Mouse (Mus musculus) hematopoietic stem cell, adult 5-6 weeks (primary cell): ENCODE data around the gene Eif4ebp2. TPM values are rescaled to one million over a fixed set of nuclear protein-coding genes. Genes with fewer than 3 reads are reported as not detected.

Experiments
- ATAC-seq, 2 experiments: fragments of 125-278 bp in 1 of 2; replicated peaks in 1 of 2; 2 replicates each; pipeline ENCODE4 v1.8.0; 2016 to 2017; ENCODE audit warnings: inconsistent platforms in 2 of 2, mild to moderate bottlenecking in 2 of 2, moderate number of reproducible peaks in 2 of 2, low read depth in 1 of 2, moderate TSS enrichment in 1 of 2; ENCODE audit not compliant: low FRiP score in 2 of 2, poor library complexity in 2 of 2, severe bottlenecking in 2 of 2, insufficient read depth in 1 of 2, low TSS enrichment in 1 of 2
- total RNA-seq: library from RNA; stranded (forward); fragments of 172-1452, 232-1000 nt; gene quantifications from 2 replicates; pipeline ENCODE4 v1.2.3, GENCODE M21; 2017

Gene Eif4ebp2
- total RNA-seq = 12.8 and 17.4 TPM in 2 replicates

DNA sequence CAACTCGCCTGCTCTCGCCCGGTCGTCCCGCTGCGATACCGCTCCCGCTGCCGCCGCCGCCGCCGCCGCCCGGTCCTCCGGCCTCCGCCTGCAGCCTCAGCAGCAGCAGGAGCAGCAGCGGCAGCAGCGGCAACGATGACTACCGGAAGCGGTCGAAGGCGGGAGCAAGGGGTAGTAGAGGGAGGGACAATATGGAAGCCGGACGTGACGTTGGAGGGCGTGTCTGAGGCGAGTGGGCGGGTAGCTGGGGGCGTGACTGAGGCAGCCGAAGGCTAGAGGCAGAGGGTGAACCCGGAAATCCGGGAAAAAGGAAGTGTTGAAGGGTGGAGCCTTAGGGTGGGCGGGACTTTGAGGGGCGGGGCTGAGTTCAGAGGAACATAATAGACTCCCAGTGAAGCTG is at the start of gene Eif4ebp2:
TSS of gene Eif4ebp2 (minus strand) at position 17 of the 400 bp plus-strand sequence.
- ATAC-seq = peak; percentile 98

DNA sequence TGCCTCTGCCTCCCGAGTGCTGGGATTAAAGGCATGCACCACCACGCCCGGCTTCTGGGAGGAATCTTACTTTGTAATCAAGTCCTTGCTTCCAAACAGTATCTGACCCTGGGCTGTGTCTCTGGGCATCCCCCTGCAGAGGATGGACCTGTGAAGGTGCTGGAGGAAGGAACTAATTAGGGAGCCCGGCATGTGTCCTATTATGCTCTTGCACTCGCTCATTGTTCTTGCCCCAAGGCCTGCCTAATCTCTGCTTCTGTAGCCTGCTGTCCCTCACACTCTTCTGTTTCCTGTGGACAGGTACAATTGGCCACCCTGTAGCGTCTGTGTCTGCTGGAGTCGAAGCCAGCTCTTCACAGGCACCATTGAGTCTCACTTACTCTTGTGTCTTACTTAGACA is 48.3 kb upstream of the Eif4ebp2 start:
- ATAC-seq = no peak

DNA sequence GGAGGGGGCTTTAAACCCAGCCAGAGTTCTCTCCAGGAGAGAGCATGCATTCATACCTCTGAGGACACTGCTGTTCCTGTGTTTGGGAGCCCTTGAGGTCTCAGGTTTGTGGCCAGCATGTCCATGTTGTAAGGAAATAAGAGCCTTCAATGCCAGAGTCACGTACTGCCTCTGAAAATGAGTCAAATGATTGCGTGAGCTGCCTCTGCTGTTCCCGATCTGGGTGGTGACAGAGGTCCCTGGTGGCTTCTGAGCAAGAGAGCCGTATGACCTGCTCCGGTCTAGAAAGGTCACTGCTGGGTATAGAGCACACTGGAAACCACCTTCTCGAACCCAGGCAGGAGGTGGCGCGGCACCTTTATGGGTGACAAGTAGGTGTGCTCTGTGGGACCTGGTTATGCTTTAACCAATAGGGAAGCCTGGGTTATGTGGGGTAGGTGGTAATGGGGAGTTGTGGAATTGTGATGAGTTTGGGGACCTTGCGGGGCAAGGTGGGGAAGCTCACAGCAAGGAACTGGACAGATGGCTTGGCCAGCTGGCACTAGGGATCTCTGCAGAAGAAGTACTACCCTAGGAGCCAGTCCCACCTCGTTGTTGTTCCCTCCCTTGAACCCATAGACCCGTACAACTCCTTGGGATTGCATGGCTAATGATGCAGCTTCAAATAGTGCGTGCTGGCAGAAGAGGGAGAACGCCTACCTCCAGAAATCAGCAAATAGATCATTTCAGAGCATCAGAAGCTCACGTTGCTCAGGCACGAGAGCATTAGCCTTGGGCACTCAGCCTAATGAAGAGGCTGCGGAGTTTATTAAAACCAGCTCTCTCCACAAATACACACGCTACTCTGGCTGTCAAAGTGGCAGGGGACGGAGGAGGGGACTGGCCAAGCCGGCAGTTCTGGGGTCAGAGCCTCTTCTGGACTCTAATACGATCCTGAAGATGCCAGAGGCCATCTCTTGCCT is 47.3 kb upstream of the Eif4ebp2 start:
- no peak for ATAC-seq

DNA sequence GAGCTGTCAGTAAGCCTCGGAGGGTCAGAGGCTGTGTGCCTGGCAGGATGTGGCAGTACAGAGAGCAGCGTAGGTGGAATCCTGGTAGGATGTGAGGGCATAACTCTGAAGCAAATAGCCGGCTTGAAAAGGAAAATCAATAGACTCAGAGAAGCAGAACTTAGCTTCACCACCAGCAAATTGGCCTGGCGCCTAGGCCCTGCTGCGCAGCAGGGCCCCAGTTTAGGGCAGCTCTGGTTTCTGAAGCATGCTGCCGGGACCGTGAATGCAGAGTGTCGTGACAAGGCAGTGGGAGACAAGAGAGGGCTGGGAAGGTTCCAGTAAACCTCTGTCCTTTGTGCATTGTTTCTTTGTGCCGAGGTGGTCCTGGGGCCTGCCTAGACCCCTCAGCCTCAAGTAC is 43.8 kb upstream of the Eif4ebp2 start:
- ATAC-seq = 0 out of 4 replicates have a peak, but pooled peaks have one; percentile 12 to 29

DNA sequence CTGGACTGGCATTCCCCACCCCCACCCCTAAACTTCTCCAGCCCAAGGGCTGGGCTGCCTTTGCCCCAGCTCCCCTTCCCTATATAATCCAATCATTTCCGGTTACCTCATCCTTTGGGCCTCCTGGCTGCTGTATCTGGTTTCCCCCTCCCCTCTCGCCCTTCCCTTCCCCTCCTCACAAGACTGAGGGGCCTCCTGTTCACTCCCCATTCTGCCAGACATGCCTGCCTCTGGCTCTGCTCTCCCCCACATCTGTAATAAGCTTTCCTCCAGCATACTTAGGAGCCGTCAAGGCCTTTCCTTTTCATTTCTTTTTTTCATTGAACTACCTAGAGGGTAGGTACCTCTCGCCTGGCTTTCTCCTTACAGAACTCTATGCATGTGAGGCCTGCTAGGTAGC is 43.0 kb upstream of the Eif4ebp2 start:
- no peak for ATAC-seq

DNA sequence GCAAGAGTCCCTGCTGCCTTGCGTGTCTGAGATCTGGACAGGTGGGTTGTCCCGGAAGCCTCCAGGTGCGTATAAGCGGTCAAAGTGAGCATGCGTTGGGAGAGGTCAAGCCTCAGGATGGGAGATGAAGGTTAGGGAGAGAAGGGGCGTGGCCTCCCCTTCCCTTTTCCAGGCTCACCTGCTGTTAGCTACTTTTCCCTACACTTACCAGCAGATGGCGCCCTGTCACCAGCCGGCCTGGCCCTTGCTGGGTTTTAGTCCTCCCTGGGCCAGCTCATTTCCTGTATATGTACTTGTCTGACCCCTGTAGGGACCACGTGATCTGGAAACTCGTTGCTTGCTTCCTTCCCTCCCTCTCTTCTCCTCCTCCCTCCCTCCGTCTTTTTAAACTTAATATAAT is 39.6 kb upstream of the Eif4ebp2 start:
- ATAC-seq = peak; percentile 69 to 89

DNA sequence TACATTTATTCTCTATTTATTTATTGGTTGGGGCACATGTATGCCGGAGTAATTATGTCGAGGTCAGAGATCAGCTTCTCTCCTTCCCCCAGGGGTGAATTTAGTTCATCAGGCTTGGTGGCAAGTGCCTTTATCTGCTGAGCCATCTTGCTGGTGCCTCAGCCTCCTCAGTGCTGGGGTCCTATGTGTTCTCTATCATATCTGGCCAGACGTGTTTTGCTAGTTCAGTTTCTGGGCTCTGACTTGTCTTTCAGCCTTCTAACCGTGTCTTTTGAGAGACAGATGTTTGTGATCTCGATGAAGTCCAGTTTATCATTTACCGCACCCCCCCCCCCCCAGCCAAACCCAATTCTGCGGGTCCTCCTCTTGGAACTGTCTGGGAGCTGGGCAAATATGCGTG is 39.1 kb upstream of the Eif4ebp2 start:
- ATAC-seq = no peak; a peak in 1 of 4 replicates

GRCm38 (mm10) chr10:61488522-61489110 is 36.2 kb upstream of the Eif4ebp2 start:
- ATAC-seq = no peak

DNA sequence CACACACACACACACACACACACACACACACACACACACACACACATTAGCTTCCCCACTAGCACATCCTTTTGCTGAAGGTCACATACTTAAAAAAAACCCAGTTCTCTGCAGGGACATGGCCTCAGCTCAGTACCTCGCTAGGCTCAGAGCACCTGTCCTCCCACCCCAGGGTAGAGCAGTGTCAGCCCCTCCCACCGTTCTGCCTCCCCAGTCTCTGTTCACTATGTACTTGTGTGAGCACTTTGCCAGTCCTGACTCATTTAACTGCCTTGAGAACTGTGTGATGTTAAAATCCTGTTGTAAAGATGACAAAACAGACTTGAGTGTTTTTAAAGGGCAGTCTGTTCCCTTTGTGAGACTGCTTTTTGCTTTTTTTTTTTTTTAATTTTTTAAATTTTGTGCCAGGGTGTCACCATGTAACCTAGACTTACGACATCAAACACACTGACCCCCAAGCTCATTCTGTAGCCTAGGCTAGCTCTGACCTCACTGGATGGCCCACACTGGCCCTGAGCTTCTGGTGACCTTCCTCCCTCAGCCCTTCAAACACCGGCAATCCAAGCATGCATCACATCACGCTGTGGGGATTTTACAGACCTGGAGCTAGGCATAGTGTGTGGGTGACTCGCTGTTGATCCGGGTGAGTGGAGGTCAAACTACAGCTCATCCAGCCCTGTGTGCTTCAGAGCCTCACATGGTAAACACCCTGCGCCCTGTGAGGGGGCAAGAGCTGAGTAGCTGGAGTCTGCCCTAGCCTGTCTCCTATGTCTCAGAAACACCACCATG is 34.3 kb upstream of the Eif4ebp2 start:
- ATAC-seq = no peak

- ATAC-seq = no peak
These were observed 32.3 kb upstream of the Eif4ebp2 start for GRCm38 (mm10) chr10:61484801-61485200.

DNA sequence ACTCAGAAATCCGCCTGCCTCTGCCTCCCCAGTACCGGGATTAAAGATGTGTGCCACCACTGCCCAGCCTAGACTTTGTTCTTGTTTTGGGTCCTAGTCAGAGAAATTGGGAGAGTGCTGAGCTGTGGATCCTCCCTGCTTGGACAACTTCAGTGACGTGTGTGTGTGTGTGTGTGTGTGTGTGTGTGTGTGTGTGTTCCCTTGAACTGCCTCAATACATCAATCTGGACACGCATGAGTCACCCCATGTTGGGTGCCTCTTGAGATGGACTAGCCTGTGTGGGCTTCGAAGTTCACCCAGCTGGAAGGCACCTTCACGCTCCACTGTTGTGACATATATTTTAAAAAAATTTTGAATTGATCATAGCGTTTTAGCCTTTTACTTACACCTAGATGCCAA is 30.3 kb upstream of the Eif4ebp2 start:
- ATAC-seq = no peak

DNA sequence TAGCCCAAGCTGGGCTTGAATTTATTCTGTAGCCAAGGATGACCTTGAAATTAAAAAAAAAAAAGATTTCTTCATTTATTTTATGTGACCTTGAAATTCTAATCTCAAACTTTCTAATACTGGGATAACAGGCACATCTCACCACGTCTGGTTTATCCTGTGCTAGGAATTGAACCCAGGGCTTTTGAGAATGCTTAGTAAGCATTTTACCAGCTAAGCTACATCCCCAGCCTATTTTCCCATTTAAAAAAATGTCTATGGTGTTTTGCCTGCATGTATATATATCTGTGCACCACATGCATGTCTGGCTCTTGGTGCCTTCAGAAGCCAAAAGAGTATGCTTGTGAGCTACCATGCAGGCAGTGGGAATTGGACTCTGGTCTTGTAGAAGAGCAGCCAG is 28.0 kb upstream of the Eif4ebp2 start:
- ATAC-seq = no peak

DNA sequence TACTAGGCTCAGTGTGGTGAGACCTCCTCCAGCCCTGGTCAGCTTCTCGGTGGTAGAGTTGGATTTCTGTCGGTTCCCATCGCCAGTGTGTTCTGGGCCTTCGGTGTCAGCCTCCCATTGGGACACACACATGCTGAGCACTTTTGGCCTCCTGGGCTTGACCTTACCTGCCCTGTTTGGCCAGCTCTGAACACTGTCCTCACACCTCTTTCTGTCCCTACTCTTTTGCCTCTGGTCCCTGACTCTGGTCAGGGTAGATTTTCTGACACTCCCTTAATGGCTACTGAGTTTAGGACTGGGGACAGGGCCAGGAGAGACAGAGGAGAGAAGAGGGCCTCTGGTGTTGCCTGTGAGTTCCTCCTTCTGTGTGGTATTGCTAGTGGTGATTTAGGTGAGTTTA is 27.5 kb upstream of the Eif4ebp2 start:
- no peak for ATAC-seq

DNA sequence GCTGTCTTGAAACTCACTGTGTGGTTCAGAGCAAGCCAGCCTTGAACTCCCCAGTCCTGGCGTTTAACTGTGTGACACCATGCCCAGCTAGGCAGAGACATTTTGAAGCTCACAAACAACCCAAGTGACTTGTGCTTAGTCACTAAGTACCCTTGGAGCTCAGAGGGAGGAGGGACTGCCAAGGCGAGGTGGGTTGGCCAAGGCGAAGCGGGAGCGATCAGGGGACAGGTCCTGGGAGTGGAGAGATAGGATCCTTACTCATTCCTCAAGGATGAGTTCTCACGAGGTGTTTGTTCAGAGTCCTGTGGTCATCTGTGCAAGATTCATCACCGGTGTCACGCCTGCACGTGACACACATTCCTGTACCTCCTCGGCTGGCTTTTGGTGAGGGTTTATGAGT is 27.0 kb upstream of the Eif4ebp2 start:
- ATAC-seq = no peak

DNA sequence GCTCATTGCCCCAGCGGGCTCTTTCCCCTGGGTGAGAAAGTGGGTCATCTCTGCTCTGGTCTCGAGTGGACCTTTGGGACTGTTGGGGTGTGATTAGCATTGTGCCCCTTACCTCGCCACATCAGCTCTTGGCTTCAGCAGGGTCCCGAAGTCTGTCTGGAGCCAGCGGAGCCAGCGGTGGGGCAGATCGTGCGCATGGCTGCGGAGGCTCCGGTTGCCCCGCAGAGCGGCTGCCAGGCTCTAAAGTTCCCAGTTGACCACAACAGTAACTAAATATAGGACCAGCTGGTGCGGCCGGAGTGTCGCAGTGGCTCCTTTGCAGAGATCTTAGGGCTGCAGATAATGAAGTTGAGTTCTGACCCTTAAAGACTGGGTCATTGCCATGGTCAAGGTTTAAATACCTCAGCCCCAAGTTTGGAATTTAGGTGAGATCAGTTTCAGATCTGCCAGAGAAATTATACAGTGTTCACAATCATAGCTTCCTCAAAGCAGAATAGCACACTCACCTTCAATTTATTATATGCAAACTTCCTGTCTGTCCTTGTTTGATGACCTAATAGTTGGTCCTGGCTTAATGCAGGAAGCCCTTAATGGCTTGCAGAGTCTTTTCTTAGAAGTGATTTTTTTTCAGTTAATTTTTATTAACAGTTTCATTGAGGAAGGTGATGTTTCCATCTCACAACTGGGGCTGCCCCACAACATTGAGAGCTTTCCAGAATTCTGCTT is 24.1 kb upstream of the Eif4ebp2 start:
- ATAC-seq = no peak

- ATAC-seq = peak; percentile 95 to 96
These were observed 23.4 kb upstream of the Eif4ebp2 start, which contains the start of gene Lrrc20 for GRCm38 (mm10) chr10:61475594-61476439. TSS of gene Lrrc20 (plus strand) at chr10:61475801.
